Mouse (Mus musculus) natural killer cell, adult 2 months (primary cell): ENCODE results near the gene Gas7.

ENCODE experiments used
- DNase-seq, 2 experiments: peaks; one replicate each; pipeline ENCODE4 v3.0.0; 2022; ENCODE audit warnings: low spot score in 2 of 2

The Gas7 gene

DNA sequence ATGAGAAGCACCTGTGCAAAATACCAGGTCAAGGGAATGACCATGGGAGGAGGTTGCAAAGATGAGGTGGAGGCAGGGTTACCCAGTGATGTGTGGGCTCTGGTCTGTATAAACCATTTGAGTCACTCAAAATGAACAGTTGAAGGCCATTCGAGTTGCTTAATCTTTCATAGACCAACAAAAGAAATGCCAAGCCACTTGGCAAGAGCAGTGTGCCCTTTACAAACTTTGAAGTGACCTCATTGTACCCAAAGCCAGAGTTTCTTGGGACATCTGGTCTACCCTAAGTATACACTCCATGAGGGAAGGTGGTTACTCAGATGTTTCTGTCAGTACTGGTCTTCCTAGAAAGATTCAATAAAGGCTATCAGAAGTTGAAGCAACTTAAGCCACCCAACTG is 80.5 kb downstream of the Gas7 start:
- no peak for DNase-seq

GRCm38 (mm10) chr11:67536413-67536812 is 81.2 kb downstream of the Gas7 start:
- DNase-seq: no peak

- DNase-seq: no peak
These were observed 82.1 kb downstream of the Gas7 start for GRCm38 (mm10) chr11:67537353-67537752.

DNA sequence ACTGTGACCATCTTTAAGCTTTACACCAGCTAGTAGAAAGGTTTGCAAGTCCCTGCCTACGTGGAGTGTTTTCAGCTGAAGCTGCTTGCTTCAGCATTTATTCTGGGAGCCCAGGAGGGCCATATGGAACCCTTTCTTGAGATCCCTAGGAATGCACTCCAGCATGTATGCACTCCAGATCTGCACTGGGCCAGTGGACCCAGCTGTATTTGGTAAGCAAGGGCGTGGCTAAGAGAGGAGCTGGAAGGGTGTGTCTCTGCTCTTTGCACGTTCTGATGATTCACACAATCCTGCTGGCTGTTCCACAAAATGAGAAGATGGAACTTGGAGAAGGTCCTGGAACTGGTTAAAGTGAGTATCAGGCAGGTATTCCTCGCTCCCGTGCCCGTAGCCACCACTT is 83.3 kb downstream of the Gas7 start:
- DNase-seq: no peak

DNA sequence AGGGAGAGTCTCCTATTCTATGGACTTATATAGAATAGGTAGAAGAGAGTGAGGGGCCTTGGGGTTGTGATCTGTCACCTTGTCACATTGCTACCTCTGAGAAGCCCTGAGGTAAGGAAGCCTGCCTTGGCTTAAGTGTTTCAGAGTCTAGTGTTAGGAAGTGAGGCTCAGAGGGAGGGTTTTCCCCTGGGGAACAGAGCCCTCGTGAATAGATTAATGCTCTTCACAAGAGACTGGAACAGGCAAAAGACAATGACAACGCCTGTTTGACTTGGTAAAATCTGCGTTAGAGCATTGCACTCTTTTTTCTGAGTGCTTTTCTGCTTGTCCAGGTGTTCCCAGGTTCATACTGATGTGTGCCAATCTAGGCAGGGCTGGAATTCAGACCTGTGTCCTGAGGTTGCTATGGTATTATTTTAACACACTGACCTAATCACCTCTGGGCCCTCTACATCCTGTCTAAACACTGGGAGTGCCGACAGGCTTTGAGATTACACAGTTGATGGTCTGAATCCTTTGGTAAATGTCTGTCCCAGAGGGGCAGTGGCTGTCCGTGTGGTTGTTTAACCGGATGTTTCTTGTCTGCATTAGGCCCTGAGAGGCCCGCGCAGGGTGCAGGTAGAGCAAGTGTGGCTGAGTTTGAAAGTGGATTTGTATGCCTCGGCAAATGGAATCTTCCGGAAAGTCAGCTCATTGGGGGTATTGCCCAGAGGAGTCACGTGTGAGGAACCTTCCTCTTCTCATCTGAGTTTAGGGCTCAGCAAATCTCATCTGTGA is 89.6 kb downstream of the Gas7 start:
- peak; percentile 53 to 66 for DNase-seq

- no peak for DNase-seq
These were observed 91.3 kb downstream of the Gas7 start for GRCm38 (mm10) chr11:67546582-67546981.

DNA sequence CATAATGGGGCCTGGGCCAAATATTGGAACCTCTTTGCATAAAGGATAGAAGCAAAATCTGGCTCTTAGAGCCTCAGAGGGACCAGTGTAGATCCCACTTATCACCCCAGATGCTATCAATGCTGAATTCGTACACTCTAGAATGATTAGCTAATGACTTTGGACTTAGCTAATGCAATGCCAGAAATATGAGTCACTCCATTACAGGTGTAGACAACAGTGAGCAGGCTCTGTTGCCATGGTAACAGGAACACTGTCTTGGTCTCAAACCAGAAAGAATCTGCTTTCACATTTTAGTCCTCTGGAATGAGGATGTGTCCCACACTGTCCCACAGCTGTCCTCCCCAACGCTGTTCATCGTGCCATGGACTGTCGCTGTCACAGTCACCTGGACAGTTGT is 94.1 kb downstream of the Gas7 start:
- DNase-seq: no peak

DNA sequence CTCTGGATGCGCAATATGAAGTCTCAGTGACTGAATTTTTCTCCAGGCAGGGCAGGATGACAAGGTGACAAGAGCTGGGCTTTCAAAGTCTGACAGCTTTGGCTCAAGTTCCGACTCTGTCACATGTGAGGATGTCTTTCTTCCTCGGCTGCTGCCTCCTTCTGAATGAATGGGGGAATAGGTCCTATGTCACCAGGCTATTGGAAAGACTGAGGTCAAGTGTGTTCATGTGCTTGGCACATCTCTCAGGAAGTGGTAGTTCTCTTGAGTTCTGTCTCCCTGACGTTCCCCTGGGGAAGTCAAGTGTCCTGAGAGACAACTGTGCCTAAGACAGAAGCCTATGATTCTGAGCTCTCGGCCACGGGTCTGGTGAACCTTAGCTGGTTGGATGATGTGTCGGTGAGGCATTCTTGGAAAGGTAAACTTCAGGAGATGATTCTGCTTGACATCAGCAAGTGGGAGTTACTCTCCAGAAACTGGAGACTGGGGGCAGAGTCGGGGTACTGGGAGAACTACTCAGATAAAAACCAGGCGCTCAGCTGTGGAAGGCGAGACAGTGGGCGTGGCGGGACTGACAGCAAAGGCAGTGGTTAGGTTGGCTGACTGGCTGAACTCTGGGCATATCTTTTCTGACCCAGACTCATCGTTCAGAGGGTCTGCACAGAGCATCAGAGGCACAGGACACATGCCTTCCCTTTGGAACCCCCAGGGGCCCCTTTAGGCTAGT is 94.7 kb downstream of the Gas7 start:
- DNase-seq: no peak

- DNase-seq: no peak
These were observed 97.2 kb downstream of the Gas7 start for GRCm38 (mm10) chr11:67552400-67552799.

DNA sequence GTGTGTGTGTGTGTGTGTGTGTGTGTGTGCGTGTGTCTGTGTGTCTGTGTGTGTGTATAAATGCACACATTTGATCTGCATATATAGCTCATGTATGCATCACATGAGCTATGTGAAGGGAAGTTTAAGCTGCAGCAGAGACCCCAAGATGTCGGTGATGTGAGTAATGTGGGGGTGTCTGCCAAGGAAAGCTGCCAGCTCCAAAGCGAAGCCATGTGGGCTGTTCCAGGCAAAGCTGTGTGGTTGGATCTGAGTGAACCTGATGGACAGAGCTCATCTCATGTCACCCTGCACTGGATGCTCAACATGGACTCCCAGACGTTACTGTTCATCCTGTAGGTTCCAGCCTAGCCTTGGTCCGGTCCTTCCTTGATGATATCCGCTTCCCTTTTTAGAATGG is 99.0 kb downstream of the Gas7 start:
- DNase-seq: no peak

GRCm38 (mm10) chr11:67556360-67556759 is 101.1 kb downstream of the Gas7 start:
- DNase-seq: no peak

DNA sequence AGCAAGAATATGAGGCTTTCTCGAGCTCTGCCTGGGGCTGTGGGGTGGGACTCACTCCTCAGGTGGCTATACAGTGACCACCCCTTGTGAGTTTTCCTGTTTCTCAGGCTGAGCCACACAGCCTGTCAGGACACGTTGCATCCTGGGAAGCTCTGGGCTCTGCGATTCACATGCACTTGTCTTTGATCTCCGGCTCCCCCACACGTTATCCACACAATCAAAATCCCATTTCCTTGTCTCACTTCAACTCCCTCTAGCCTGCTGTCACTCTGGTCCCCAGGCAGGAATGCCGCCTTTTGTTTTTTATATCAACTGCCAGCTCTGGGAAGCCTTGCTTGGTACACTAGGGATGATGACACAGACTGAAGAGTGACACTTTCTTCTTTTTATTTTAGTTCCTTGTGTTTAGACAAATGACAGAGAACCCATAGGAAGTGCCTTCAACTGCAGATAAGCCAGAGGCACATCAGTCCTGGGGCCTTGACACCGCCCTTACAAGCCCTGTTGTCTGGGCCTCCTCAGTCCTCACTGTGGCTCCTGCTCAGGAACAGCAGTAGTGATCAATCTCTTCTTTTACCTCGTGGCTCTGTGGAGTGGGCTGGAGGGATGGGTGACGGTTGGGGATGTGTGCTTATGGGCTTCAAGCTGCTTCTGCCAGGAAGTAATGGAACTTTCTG is 103.7 kb downstream of the Gas7 start:
- no peak for DNase-seq

DNA sequence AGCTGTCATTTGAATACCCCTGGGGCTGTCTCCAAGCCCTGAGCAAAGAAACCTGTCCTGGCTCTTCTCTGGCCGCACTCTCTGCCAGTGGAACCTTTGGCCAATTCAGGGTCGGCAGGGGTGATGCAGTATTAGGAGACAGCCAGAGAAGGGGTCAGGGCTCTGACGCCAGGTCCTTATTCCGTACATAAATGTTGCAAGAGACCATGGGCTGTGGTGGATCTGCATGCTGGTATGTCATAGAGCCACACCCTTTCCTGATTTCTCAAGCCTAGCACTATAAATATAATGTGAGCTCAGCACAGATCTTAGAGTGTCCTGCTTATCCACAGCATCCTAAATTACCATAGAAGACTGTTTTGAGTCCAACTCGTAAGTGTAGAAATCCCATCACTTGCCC is 104.3 kb downstream of the Gas7 start:
- DNase-seq: peak; percentile 7 to 35

- DNase-seq: no peak
These were observed 106.4 kb downstream of the Gas7 start for GRCm38 (mm10) chr11:67561631-67562030.

- peak; percentile 77 to 91 for DNase-seq
These were observed 107.9 kb downstream of the Gas7 start for GRCm38 (mm10) chr11:67563141-67563540.

DNA sequence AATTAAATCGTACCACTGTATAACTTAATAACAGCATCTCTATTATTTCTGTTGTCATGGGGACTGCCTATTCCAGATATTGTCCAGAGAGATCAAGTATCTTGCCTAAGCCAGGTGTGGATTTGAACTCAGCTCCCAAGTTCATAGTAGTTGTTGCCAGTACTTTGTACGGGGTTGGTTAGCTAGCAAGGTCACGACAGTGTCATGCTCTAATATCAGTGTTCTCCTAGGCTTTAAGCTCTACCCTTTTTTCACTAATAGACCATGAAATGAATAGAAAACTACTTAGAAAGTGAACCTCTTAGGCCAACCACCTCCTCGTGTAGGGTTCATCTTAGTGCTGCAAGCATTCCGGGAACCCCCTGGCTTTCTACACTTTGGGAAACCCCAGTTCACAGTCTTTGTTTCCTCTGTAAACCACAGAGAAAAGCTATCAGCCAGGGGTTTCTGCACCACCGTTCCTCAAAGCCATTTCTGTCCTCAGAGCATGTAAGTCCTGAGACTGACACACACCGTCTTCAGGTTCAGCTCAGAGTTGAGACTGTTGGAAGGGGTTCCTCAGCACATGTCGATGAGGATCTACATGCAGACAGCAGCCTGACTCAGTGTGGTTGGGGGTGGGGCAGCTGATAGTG is 108.9 kb downstream of the Gas7 start:
- DNase-seq: peak; percentile 82 to 94

- DNase-seq: no peak
These were observed 110.3 kb downstream of the Gas7 start for GRCm38 (mm10) chr11:67565512-67565911.

DNA sequence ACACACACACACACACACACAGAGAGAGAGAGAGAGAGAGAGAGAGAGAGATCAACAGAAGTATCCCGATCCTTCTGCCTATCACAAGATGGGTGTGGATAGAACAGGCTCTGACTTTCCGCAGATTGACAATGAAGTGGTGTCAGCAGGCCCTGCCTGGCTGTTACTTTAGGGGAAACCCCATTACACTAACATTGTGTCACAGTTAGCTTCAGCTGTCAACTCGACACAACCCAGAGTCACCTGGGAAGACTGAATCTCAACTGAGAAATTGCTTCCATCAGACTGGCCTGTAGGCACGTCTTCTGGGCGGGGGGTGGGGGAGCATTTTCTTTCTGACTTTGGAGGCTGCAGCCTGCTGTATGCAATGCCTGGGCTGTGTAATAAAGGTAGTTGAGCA is 111.5 kb downstream of the Gas7 start:
- DNase-seq: peak in 1 of 2 experiments; percentile 56

DNA sequence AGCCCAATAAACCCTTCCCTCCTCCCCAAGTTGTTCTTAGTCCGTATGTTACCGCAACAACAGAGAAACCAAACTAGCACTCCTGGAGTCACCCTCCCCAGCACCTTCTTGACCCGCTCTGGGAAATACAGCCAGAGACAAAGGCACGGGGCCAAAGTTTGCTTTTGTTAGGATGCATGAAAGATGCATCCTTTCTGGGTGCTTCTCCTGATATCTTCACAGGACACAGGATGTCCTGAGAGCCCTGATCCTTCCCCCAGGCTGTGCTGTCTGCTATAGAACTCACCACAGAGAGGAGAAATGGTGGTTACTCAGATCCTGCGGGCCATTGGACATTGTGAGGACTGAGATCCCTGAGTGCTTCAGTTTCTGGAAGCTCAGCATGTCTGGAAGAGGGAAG is 111.9 kb downstream of the Gas7 start:
- DNase-seq: no peak

DNA sequence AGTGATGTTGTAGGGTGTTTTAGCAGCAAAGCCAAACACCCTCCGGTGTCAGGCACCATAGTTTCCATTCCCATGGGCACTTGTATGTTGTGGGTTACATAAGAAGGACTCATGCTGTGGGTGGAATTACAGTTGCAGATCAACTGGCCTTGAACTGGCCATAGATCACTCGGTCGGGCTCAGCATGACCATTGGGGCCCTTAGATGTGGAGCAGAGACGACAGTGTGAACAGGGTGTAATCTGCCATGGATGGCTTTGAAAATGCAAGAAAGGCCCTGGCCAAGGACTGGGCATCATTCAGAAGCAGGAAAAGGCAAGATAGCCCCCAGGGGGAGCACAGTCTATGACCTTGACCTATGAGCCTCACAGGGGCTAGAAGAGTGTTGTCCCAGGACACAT is 112.8 kb downstream of the Gas7 start:
- DNase-seq: no peak

DNA sequence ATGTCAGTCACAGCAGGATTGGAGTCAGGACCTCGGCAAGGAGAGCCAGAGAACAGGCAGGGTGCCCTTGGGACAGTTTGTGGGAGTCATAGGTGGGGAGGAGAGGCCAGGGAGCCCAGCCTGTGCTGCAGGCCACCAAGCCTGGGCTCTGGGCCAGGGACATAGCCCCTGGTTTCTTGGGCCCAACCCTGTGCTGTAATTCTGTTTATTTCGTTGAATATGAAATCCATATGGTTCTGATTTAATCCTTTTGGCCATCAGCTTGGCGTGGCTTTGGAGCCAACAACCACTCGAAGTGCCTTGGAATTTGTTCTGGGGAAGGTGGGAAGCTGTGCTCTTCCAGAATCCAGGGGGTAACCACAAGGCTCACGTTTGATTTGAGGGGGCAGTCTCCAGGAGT is 113.6 kb downstream of the Gas7 start:
- DNase-seq: no peak

DNA sequence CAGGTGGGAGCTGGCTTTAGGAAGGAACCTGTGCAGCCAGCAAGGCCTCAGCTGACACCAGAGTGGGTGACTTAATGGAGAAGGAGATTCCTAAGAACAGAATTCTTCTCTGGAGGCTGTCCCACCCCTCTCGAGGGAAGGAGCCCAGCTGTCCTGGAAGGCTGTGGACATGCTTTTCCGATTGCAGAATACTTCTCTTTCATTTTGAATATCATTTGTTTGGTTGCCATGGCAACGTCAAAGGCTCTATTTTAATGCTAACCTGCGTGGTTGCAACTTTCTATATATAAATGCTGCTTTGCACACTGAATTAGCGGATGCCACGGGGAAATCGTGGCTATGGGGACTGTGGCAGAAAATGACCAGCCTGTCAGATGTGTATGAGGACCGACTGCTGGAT is 115.7 kb downstream of the Gas7 start:
- peak; percentile 32 to 50 for DNase-seq
